Mouse (Mus musculus) CH12.LX (cell line): ENCODE data around the gene Cgas.

Source experiments
- CHD1 ChIP-seq: IDR thresholded peaks from 2 replicates; pipeline ENCODE4 v1.6.1; 2012; ENCODE audit warnings: low read depth, low read length, improper control_type of control experiment, inconsistent platforms
- EP300 ChIP-seq: IDR thresholded peaks from 2 replicates; pipeline ENCODE4 v1.6.1; 2011; ENCODE audit warnings: low read length, improper control_type of control experiment

DNA sequence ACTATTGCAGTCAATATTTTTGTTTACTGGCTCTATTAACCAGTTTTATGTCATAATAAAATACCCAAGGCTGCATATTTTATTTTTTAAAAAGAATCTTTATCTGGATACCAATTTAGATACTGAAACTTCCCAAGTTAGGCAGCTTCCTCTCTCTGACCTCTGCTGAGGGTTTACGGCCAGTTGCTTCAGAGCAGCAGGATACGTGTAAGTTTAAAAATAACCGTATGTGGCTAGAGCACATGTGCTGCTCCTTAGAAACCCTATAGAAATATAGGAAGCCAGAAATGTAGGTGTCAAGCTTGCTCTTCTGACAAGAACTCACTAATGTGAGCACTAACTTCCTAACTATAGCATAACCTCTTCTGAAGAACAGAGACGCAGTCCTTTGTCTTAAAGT, 20.3 kb upstream of the Cgas start:
- TF ChIP-seq EP300: no peak
- TF ChIP-seq CHD1: no peak
